Mouse (Mus musculus): ENCODE data around the gene Rab3b. TPM values are rescaled to one million over a fixed set of nuclear protein-coding genes. Genes with fewer than 3 reads are reported as not detected.
"Not testable (repeated sequence)": the region's sequence is repeated elsewhere in the genome, so short reads cannot be mapped to it uniquely, and the experiment has no call there.

Gene Rab3b
- polyA plus RNA-seq, 1 experiment from 2014 or later, result 208 TPM

GRCm38 (mm10) chr4:108902886-108903285 is 24.0 kb downstream of the Rab3b start:
- H3K4me1 ChIP-seq, result no peaks in the 10 kb centered on the region
- ATAC-seq (ENCODE audit: low FRiP score), result no peak
- 96% methylated on average over 9 of the region's 9 CpGs for WGBS
- H3K9ac ChIP-seq (replicated peaks), result no peak overlapping the region
- no peak overlapping the region for H3K4me2 ChIP-seq
- no peaks in the 10 kb centered on the region for H3K36me3 ChIP-seq
- no peaks in the 10 kb centered on the region for H3K9me3 ChIP-seq (replicated peaks)
- no peaks in the 10 kb centered on the region for H3K27me3 ChIP-seq (replicated peaks)
- no peak overlapping the region for H3K27ac ChIP-seq (replicated peaks)
- H3K4me3 ChIP-seq (replicated peaks), result no peak overlapping the region

- 94% methylated on average over 9 of the region's 9 CpGs for WGBS
- Histone ChIP-seq H3K4me1 (no peaks in the 10 kb centered on the region), H3K4me3 (replicated peaks) (no peak overlapping the region), H3K27ac (replicated peaks) (no peak overlapping the region), H3K36me3 (no peaks in the 10 kb centered on the region), H3K4me2 (no peak overlapping the region), H3K9me3 (replicated peaks) (no peaks in the 10 kb centered on the region), H3K9ac (replicated peaks) (no peak overlapping the region), H3K27me3 (replicated peaks) (no peaks in the 10 kb centered on the region)
- no peak for ATAC-seq (ENCODE audit: low FRiP score)
Observed at GRCm38 (mm10) chr4:108903346-108903745, 24.5 kb downstream of the Rab3b start.

GRCm38 (mm10) chr4:108904076-108904475 is 25.2 kb downstream of the Rab3b start:
- H3K9ac ChIP-seq (replicated peaks), result no peak overlapping the region
- 63% methylated on average over 6 of the region's 6 CpGs for WGBS
- H3K27me3 ChIP-seq (replicated peaks), result no peaks in the 10 kb centered on the region
- no peaks in the 10 kb centered on the region for H3K36me3 ChIP-seq
- H3K4me1 ChIP-seq, result no peaks in the 10 kb centered on the region
- no peaks in the 10 kb centered on the region for H3K9me3 ChIP-seq (replicated peaks)
- H3K27ac ChIP-seq (replicated peaks), result no peak overlapping the region
- H3K4me3 ChIP-seq (replicated peaks), result no peak overlapping the region
- no peak for ATAC-seq (ENCODE audit: low FRiP score)
- H3K4me2 ChIP-seq, result no peak overlapping the region

DNA sequence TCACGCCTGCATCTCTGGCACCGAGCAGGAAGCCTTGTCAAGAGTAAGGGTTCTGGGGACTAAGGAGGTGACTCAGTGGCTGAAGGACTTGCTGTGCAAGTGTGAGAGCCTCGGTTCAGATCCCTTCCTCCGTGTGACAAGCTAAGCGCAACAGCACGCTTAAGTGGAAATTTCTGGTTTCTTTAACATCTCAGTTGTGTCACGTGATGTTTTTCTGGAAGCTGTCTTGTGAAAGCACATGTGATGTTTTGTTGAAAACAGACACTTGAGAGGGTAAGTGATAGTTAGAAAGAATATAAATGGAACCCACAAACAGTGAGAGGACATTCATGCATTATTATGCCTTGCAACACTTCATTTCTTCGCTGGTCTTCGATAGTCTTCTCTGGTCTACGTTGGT is 25.9 kb downstream of the Rab3b start:
- no peak overlapping the region for H3K27ac ChIP-seq (replicated peaks)
- no peaks in the 10 kb centered on the region for H3K27me3 ChIP-seq (replicated peaks)
- 92% methylated on average over 10 of the region's 10 CpGs for WGBS
- no peaks in the 10 kb centered on the region for H3K4me1 ChIP-seq
- ATAC-seq (ENCODE audit: low FRiP score), result no peak
- no peaks in the 10 kb centered on the region for H3K36me3 ChIP-seq
- no peak overlapping the region for H3K4me2 ChIP-seq
- no peaks in the 10 kb centered on the region for H3K9me3 ChIP-seq (replicated peaks)
- H3K4me3 ChIP-seq (replicated peaks), result no peak overlapping the region
- no peak overlapping the region for H3K9ac ChIP-seq (replicated peaks)

DNA sequence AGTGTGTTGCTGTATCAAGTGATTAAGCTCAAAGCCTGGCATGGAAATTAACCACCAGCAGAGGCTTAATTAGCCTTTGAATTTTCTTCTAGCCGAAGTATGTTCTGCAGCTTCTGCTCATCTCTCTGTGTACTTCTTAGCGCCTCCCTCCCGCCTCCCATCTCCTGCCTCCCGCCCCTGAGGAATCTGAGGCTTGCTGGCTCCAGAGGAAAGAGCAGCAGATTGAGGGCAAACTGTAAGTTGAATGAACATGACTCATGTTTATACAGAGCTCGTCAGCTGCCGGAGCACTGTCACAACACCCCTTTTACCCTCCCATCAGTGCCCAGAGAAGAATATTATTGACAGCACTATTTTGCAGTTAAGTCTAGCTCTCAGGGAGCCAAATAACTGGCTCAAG is 27.0 kb downstream of the Rab3b start:
- Histone ChIP-seq H3K4me1 (no peaks in the 10 kb centered on the region), H3K4me2 (no peak overlapping the region), H3K36me3 (no peaks in the 10 kb centered on the region), H3K9me3 (replicated peaks) (no peaks in the 10 kb centered on the region), H3K27ac (replicated peaks) (no peak overlapping the region), H3K27me3 (replicated peaks) (no peaks in the 10 kb centered on the region), H3K9ac (replicated peaks) (no peak overlapping the region), H3K4me3 (replicated peaks) (no peak overlapping the region)
- 35% methylated on average over 6 of the region's 6 CpGs for WGBS
- no peak for ATAC-seq (ENCODE audit: low FRiP score)

DNA sequence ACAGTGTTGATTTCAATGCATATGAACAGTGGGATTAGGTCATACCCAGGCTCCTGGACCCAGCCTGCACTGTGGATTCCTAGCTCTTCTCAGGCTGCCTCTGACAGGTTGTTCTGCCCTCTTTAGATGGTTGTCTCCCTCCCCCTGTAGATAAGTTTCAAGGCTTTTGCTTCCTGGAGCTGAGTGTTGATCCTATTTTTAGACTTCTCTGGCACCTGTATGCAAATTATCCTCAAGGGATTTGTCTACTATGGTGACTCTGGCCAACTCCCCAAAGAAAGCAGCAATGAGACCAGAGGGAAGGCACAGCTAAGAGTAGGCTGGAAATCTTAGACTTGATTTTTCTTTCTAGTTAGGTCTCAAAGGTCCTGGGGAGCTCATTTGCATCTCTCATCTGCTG is 28.6 kb downstream of the Rab3b start:
- H3K4me3 ChIP-seq (replicated peaks), result no peak overlapping the region
- no peaks in the 10 kb centered on the region for H3K4me1 ChIP-seq
- H3K27ac ChIP-seq (replicated peaks), result no peak overlapping the region
- H3K36me3 ChIP-seq, result no peaks in the 10 kb centered on the region
- ATAC-seq (ENCODE audit: low FRiP score), result no peak
- H3K4me2 ChIP-seq, result no peak overlapping the region
- H3K9ac ChIP-seq (replicated peaks), result no peak overlapping the region
- H3K27me3 ChIP-seq (replicated peaks), result no peaks in the 10 kb centered on the region
- no peaks in the 10 kb centered on the region for H3K9me3 ChIP-seq (replicated peaks)

- Histone ChIP-seq H3K27me3 (replicated peaks) (no peaks in the 10 kb centered on the region), H3K4me2 (no peak overlapping the region), H3K27ac (replicated peaks) (no peak overlapping the region), H3K36me3 (no peaks in the 10 kb centered on the region), H3K9me3 (replicated peaks) (no peaks in the 10 kb centered on the region), H3K4me1 (peaks cover 5% of the 10 kb centered on the region; the same call in 1 of the 2 replicates), H3K4me3 (replicated peaks) (no peak overlapping the region), H3K9ac (replicated peaks) (no peak overlapping the region)
- no peak for ATAC-seq (ENCODE audit: low FRiP score)
- WGBS, result 69% methylated on average over 8 of the region's 8 CpGs
Observed at GRCm38 (mm10) chr4:108909872-108910425, 31.1 kb downstream of the Rab3b start.

GRCm38 (mm10) chr4:108911866-108912265 is 33.0 kb downstream of the Rab3b start:
- no peaks in the 10 kb centered on the region for H3K9me3 ChIP-seq (replicated peaks)
- ATAC-seq (ENCODE audit: low FRiP score), result no peak
- no peak overlapping the region for H3K4me3 ChIP-seq (replicated peaks)
- no peak overlapping the region for H3K27ac ChIP-seq (replicated peaks)
- WGBS, result no CpG with 5 or more reads among the region's 2 CpGs
- H3K9ac ChIP-seq (replicated peaks), result no peak overlapping the region
- no peaks in the 10 kb centered on the region for H3K27me3 ChIP-seq (replicated peaks)
- H3K4me2 ChIP-seq, result no peak overlapping the region
- H3K36me3 ChIP-seq, result no peaks in the 10 kb centered on the region
- peaks cover 6% of the 10 kb centered on the region; the same call in 1 of the 2 replicates for H3K4me1 ChIP-seq

GRCm38 (mm10) chr4:108913180-108913579 is 34.3 kb downstream of the Rab3b start:
- no peak overlapping the region for H3K4me2 ChIP-seq

GRCm38 (mm10) chr4:108914391-108914790 is 35.5 kb downstream of the Rab3b start:
- no peak for ATAC-seq (ENCODE audit: low FRiP score)
- no peaks in the 10 kb centered on the region for H3K27me3 ChIP-seq (replicated peaks)
- H3K9ac ChIP-seq (replicated peaks), result no peak overlapping the region
- WGBS, result 67% methylated on average over 6 of the region's 6 CpGs
- H3K4me1 ChIP-seq, result peaks cover 6% of the 10 kb centered on the region; the same call in 1 of the 2 replicates
- H3K4me2 ChIP-seq, result no peak overlapping the region
- H3K4me3 ChIP-seq (replicated peaks), result no peak overlapping the region
- H3K36me3 ChIP-seq, result no peaks in the 10 kb centered on the region
- no peak overlapping the region for H3K27ac ChIP-seq (replicated peaks)
- no peaks in the 10 kb centered on the region for H3K9me3 ChIP-seq (replicated peaks)

More at GRCm38 (mm10) chr4:108913180-108913579, 34.3 kb downstream of the Rab3b start:
- Histone ChIP-seq H3K27ac (replicated peaks) (no peak overlapping the region), H3K27me3 (replicated peaks) (no peaks in the 10 kb centered on the region), H3K4me1 (peaks cover 6% of the 10 kb centered on the region; the same call in 1 of the 2 replicates), H3K9ac (replicated peaks) (no peak overlapping the region), H3K36me3 (no peaks in the 10 kb centered on the region), H3K4me3 (replicated peaks) (no peak overlapping the region), H3K9me3 (replicated peaks) (no peaks in the 10 kb centered on the region)
- 87% methylated on average over 2 of the region's 2 CpGs for WGBS
- no peak for ATAC-seq (ENCODE audit: low FRiP score)

- Histone ChIP-seq H3K27ac (replicated peaks) (no peak overlapping the region), H3K36me3 (no peaks in the 10 kb centered on the region), H3K4me1 (peaks cover 6% of the 10 kb centered on the region; the same call in 1 of the 2 replicates), H3K9ac (replicated peaks) (no peak overlapping the region), H3K4me3 (replicated peaks) (no peak overlapping the region), H3K4me2 (no peak overlapping the region), H3K9me3 (replicated peaks) (no peaks in the 10 kb centered on the region), H3K27me3 (replicated peaks) (no peaks in the 10 kb centered on the region)
- WGBS, result 45% methylated on average over 11 of the region's 11 CpGs
- no peak for ATAC-seq (ENCODE audit: low FRiP score)
Observed at GRCm38 (mm10) chr4:108915101-108915500, 36.2 kb downstream of the Rab3b start.

DNA sequence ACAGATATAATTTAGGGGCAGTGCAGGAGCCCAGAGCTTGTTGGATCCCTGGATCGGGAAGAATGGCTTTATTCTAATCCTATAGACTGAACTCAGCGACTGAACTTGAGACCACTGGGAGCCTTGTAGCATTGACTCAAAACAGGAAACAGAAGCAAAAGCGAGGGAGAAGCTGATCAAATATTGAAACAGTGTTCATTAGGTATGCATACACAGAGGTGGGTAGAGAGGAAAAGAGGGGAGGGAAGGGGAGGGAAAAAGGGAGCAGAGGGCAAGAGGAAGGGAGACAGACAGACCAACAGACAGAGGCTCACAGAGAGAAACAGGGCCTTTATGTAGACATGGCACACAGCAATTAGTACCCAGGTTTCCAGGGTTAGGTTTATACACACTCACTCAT is 38.8 kb downstream of the Rab3b start:
- Histone ChIP-seq H3K27me3 (replicated peaks) (no peaks in the 10 kb centered on the region), H3K9ac (replicated peaks) (no peak overlapping the region), H3K36me3 (no peaks in the 10 kb centered on the region), H3K4me1 (peaks cover 6% of the 10 kb centered on the region; the same call in 1 of the 2 replicates), H3K27ac (replicated peaks) (no peak overlapping the region), H3K4me3 (replicated peaks) (no peak overlapping the region), H3K9me3 (replicated peaks) (no peaks in the 10 kb centered on the region), H3K4me2 (no peak overlapping the region)
- ATAC-seq (ENCODE audit: low FRiP score), result no peak
- 75% methylated on average over 3 of the region's 3 CpGs for WGBS

DNA sequence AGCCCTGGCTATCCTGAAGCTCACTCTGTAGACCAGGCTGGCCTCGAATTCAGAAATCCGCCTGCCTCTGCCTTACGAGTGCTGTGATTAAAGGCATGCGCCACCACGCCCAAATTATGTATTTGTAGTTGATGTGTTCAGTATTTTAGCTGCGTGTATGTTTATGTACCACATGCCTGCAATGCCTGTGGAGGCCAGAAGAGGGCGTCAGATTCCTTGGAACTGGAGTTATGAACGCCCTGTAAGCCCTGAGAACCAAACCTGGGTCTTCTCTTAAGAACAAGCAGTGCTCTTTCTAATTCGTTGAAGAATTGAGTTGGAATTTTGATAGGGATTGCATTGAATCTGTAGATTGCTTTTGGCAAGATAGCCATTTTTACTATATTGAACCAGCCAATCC is 49.1 kb downstream of the Rab3b start:
- not testable (repeated sequence) for H3K4me1 ChIP-seq; H3K36me3 ChIP-seq; H3K9ac ChIP-seq (replicated peaks); H3K27me3 ChIP-seq (replicated peaks); ATAC-seq (ENCODE audit: low FRiP score); H3K4me2 ChIP-seq; H3K27ac ChIP-seq (replicated peaks); H3K4me3 ChIP-seq (replicated peaks); H3K9me3 ChIP-seq (replicated peaks)
- WGBS, result 84% methylated on average over 9 of the region's 9 CpGs
